Mouse (Mus musculus) heart, postnatal 10 days (tissue): Measurements from ENCODE around the gene Gsto2. TPM values are rescaled to one million over a fixed set of nuclear protein-coding genes. Genes with fewer than 3 reads are reported as not detected.

Experiments used
- DNase-seq, 2 experiments: peaks; one replicate each; pipeline ENCODE4 v3.0.0; 2021
- intact Hi-C: fragments of 180-260 bp; cut with DNase I; formaldehyde crosslinking; loops from one replicate; pipeline ENCODE4 v1.15.1; 2025
- total RNA-seq, 2 experiments: library from RNA; stranded (reverse); gene quantifications; 2 replicates each; pipeline ENCODE4 v1.2.3; 2021

The Gsto2 gene
- total RNA-seq, 2 experiments from 2014 or later, result 1.8 to 2.6 TPM

DNA sequence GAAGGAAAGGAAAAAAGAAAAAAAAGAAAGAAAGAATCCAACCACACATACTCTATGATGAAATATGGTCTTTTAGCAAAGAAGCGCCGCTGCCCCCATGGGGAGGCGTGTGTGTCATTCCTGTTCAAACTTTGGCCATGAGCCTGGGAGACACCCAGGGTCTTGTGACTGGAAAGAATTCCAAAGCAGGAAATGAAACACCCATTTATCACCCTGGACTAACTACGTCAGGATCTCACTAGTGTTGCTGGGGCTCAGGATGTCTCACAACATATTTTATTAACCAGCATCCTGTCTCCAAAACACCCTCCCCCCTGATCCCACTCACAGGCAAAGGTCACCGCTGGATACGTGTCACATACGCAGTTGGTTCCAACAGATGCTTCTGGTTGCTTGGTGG lies 21.3 kb downstream of the Gsto2 start:
- intact Hi-C loops, result loop anchor here (2.0 kb wide), 1 partner anchor 32 kb away; the partner anchor contains the start of genes Cfap43 and Itprip
- peak; percentile 67 to 68 for DNase-seq

DNA sequence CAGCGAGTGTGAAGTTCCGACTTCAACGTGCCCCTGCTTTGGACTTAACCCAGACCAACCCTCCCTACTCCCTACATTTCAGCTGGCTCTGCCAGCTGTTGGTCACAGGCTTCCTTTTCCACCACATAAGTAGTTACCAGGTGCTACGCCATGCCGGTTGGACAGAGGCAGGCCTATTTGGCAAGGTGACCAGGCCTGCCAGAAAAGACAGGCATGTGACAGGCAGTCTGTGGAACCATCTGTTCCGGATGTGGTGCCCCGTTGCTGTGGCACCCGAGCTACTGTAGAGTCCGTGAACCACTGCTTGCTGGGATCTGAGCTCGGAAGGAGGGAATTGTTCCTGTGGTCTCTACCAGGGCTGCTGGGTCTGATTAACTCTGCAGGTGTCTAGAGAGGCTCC lies 22.1 kb downstream of the Gsto2 start:
- peak; percentile 48 to 62 for DNase-seq
- intact Hi-C loops, result loop anchor here (2.0 kb wide), 1 partner anchor 31 kb away; the partner anchor contains the start of genes Cfap43 and Itprip

DNA sequence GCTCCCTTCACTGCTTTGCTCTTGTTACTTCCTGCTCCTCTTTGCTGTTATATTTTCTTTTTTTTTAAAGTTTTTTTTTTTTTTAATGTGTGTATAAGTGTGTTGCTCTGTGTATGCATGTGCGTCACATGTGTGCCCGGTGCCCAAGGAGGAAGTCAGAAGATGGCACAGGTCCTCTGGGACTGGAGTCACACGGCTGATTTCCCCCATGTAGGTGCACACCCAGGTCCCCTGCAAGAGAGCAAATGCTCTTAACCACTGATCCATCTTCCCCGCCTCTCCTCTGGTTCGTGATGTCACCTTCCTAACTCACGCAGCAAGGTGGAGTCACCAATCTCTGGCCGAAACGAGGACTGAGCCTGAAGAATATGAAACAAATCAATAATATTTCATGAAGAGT lies 22.7 kb downstream of the Gsto2 start:
- DNase-seq, result no peak
- intact Hi-C loops, result no loop called here

DNA sequence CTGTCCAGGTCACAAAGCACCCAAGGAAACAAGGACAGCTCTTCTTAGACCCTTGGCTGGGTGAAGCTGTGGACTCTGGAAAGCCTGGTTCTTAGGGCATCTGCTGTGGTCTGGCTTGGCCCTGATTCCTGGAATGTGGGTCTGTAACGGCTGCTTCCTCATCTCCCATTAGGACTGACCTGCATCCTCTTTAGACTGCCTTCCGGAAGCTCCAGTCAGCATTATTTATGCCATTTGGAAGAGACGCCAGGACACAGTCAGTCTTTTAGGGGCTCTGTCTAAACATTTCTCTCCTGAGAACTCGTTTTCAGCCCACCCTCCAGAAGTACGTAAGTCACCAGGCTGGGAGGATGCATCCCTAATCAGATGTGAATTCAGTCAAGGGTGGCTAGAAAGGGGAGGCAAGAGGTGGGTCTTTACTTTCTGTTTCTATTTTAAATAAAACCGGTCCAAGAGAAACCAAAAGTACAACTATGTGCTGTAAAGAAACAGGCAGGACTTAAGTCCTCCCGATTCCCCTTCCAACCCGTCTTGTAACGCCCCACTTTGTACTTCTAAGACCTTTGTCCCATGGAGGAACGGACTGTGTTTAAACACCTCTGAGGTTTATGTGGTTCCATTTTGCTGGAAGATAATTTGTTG lies 25.3 kb downstream of the Gsto2 start:
- intact Hi-C loops, result no loop called here
- no peak for DNase-seq

DNA sequence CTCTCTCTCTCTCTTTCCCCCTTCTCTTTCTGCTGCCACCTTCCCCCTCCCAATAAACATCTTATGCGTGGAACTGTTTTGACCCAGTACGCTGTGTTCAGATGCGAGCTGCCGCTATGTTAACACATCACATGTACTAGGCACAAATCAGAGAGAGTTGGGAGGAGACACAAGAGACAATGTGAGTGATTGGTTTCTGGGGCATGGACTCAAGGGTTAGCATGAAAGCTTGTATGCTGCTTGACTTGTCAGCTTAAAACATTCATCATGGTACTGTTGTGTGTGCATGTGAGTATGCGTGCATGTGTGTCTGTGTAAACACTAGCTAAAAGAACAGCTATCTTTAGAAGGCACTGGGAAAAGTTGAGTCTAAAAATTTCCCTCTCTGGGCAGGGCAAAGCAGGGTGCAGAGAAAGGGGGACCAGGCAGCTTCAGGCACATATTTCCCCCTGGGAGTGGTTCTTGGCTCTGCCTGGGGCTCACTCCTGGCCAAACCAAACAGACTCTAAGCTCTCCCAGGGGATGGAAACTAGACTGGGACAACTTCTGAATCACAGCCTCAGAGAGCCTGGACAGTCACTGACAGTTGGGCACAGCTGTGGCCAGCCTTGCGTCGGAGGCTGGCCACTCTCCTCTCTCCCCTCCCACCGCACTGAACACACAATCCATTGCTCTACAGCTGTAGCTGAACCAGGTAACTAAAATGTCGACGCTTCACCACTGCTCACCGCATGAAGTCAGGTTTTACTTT lies 26.4 kb downstream of the Gsto2 start:
- peak; percentile 66 to 73 for DNase-seq
- intact Hi-C loops, result no loop called here

DNA sequence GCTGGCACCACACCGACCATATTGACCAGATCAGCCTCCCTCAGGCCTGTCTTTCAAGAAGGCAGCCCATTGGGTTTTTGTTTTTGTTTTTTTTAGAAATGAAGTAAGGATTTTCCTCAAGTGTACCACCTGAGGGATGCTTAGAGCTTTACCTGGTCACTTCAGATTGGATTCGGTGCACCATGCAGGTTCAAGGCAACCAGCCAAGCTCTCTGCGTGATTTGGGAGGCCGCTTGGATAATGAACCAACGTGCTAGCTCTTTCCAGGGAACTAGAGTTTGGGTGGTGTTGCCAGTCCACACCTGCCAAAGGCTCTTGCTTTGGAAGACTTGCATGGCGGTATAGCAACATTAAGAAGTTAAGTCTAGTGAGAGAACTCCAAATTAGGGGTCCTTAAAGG lies 27.8 kb downstream of the Gsto2 start:
- no peak for DNase-seq
- intact Hi-C loops, result no loop called here

DNA sequence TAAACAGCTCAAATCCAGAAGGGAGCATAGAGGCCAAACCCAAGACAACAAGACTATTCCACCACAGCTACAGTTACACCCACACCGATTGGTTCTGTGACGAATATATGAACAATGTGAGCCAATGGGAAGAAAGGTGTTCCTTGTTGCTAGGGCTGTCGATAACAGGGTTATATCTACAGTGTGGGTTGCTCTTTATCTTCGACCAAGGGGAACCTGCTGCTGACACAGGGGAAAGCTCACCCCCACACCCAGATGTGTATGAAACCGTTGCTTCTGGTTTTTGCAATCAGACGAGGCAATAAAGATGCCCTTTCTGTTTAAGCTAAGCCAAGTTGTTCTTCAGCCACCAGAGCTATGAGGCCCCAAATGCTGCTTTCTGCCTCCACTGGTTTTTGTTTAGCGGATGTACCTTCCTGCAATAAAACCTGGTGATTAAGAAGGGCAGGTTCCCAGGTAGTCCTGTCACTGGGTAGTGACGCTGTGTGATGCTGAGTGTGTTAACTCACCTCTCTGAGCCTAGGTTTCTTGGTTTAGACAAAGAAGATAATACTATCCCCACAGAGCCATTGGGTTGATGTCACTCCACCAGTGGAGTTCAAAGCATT lies 33.2 kb downstream of the Gsto2 start:
- intact Hi-C loops, result no loop called here
- no peak for DNase-seq

DNA sequence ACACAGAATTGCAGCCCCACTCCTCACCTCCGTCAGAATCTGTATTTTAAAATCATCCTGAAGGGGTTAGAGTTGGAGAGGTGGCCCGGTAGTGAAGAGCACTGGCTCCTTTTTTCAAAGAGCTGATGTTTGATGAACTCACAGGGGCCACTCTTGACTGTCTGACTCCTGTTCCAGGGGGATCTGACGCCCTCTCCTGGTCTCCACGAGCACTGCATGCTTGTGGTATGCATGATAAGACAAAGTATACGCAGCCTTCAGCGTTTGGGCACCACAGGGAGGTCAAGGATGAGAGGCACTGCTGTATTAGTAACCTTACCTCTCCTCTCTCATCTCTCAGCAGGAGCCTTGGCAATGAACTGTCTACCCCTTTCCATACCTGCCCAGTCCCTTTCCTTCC lies 34.7 kb downstream of the Gsto2 start:
- DNase-seq, result no peak
- intact Hi-C loops, result no loop called here

DNA sequence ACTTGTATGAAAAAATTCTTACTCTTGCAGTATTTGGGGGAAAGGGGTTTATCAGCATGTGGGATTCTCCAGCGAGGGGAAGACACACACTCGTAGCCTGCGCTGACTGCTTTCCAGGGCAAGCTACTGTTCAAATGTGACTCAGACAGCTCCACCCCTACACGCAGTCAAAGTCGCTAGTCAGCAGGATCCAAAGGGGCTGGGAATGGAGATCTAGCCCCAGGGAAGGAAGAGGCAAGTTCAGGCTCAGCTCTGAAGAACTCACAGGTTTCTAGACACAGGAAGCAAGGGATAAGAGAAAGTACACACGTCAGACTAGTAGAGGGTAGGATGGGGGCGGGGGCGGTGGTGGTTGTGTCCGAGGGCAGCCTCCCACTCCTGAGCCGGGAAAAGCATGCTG lies 35.2 kb downstream of the Gsto2 start:
- intact Hi-C loops, result no loop called here

DNA sequence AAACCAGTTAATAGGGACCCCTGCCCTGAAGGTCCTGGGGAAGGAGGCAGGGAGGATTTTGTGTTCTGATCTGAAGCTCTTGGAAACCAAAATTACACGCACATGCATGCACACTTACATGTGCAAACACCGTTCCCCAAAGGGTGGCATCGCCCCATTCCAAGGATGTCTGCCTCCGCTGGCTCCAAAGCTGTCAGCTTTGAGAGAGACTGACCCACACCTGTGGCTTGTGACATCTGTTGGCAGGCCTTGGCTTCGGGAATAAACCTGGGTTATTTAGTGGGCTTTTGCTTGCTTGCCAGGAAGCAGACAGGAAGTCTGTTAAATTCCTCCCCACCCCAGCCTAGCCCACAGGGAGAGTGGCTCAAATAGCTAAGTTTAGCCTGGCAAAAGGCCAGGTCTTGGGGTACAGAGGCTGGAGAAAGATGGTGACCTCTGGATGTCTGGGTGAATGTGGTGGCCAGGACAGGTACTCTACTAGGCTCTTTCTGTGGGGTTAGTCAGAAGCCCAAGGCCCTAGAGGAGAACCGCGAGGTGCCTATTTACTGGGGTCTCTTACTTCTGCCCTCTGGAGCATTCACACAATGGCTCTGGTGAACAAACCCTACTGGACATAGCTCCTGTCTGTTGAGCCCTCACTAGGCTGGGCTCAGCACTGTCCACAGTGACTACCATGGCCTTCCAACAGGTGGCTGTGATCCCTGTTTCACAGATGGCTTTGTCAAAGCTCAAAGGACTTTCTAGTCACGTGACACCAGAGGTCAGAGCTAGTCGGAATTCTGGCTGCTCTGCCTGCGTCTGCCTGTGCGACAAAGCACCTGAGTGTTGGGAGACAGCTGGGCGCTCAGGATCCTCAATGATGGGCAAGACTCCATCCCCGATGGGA lies 37.2 kb downstream of the Gsto2 start:
- peak; percentile 65 to 66 for DNase-seq
- intact Hi-C loops, result loop anchor here (2.0 kb wide), 1 partner anchor 16 kb away; the partner anchor contains the start of genes Cfap43 and Itprip

More for the DNA sequence above, 35.2 kb downstream of the Gsto2 start:
- no peak for DNase-seq

DNA sequence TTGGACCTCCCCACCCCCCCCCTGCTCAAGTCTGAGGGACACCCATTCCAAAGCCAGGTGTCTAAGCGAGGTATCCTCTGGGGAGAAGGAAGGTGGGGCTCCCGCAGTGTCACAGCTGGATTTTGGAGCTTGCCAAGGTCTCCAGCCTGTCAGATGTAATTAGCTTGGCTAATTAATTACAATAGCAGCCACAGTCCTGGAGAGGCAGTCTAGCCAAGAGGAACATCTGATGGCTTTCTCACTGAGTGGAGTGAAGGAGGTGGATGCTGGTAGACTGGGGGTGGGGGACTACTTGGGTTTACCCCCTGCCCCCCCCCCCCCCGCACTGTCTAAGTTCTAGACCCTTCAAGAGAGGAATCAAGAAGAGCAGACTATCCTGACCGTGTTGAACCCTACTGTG lies 38.3 kb downstream of the Gsto2 start:
- DNase-seq, result no peak
- intact Hi-C loops, result loop anchor here (2.0 kb wide), 1 partner anchor 15 kb away; the partner anchor contains the start of genes Cfap43 and Itprip

DNA sequence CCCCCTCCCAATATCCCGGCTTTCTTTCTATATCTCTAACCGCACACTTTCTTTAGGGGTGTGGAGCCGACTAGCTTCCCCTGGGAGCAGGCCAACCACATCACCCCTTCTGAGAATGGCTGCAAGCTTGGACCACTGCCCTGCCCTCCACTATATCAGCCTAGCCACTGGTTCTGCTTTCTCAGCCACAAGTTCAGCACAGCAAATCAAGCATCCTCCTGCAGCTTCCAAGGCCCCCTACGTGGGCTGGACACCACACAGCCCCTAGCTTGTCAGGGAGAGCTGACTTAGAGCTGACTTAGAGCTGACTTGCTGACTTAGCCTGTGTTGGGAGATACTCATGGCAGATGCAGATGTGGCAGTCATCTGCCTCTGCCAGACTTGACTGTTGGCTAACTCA lies 39.7 kb downstream of the Gsto2 start:
- no peak for DNase-seq
- intact Hi-C loops, result no loop called here

DNA sequence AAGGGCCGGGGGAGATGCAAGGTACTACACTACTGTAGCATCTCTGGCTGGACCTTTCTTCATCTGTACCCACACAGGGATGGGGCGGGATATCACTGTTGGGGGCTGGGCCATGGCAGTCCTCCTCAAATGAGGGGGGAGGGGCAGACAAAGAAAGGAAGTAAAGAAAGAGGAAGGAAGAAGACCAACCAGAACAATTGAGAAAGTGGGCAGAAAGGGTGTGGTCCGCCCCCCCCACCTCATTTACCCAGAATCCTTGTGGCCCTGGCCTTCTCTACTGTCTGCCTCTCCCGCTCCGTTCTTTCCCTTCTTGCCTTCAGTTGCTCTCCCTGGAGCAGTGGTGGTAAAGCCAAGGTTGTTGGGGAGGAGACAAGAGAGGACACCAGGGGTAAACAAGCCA lies 40.3 kb downstream of the Gsto2 start:
- intact Hi-C loops, result no loop called here
- DNase-seq, result no peak

DNA sequence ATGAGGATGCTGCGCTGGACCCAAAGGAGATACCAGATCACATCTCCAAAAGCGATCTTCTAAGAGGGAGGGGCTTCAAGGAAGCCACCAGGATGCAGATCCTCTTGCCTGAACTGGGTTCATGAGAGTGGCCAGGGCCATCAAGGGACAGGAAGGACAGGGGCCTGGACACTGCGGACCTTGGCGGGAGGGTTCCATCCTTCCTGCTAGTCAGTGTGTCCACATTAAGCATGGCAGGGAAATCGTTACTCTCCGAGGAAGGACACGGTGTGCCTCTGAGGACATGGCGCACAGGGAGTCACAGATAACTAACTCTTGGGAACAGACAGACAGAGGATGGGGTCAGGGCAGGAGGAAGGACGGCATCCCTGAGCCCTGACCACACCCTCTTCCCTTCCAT lies 42.3 kb downstream of the Gsto2 start:
- intact Hi-C loops, result no loop called here
- no peak for DNase-seq

DNA sequence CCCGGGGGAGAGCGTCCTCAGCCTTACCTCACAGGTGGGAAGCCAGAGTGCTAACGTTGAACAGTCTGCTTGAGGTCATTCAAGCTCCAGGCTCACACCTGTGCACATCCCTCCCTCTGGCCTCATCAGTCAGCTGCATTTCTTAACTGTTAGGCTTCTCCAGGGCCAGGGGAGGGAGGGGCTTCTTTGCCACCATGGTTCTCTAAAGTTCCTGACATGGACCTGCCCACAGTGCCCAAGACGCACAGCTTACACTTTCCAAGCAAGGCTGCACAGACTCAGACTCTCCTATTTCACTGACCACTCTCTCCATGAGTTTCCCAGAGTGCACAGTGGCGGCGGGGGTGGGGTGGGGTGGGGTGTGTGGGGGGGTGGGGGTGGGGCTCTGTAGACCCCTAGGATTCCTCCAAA lies 43.6 kb downstream of the Gsto2 start:
- intact Hi-C loops, result no loop called here
- no peak for DNase-seq

DNA sequence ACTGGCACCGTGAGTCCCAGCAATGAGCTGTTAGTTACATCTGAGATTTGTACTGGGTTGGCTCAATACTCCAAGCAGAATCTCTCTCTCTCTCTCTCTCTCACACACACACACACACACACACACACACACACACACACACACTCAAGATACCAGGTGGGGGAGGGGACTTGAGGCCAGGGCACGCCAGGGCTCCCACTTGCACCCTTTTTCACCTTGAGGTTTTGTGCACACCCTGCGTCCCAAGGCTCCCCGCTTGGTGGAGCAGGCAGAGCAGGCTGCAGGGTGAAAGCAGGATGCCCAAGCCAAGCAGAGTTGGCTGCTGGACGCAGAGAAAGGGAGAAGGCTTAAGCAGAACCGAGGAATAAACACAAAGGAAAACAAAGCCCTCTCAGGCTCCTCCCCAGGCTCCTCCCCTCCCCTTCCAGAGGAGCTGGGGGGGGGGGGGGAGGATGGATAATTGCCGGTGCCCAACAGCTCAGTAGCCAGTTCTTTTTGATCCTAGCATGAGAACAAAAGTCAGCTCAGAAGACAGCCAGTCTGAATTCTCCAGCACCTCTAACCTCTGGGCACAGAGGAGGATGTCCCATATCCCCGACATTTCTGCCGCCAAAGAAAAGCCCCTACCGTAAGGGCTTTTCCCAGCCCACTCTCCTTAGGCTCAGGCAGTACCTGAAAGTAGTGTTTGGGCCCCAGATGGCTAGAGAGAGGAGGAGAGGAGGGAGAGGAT lies 44.2 kb downstream of the Gsto2 start:
- intact Hi-C loops, result no loop called here
- peak; percentile 44 to 48 for DNase-seq

DNA sequence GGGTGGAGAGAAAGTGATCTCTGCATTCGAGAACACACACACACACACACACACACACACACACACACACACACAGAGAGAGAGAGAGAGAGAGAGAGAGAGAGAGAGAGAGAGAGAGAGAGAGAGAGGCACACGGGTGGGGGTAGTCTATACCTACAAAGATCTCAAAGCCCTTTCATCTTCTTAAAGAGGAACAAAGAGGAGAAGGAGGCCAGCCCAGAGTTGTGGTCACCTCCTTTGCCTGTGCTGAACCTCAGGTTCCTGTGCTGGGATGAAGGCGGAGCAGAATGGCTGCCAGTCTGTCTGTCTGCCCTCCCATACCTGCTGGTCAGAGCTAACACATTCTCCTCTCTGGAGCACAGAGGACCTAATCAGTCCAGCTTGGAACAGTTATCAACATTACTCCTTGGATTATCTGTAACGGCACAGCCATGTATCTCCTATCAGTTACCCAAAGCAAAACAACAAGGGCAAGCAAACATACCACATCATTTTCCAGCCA lies 44.8 kb downstream of the Gsto2 start:
- intact Hi-C loops, result no loop called here
- DNase-seq, result no peak

DNA sequence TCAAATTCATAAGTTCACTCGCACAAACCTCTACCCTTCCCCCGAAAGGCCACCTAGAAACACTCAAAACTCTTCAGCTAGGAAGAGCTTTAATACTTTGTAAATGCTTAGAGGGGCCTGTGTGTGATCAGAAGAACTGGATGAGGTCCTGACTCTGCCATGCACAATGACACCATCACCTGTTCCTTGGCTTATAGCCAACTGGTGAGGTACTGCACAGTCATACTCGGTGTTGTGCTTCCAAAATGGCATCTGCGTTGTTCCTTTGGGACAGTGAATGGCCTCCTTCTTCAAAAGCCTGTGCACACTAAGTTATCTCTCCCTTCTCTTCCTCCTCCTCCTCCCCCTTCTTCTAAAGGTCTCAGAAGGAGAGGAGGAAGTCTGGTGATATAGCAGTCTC lies 45.4 kb downstream of the Gsto2 start:
- no peak for DNase-seq
- intact Hi-C loops, result no loop called here

DNA sequence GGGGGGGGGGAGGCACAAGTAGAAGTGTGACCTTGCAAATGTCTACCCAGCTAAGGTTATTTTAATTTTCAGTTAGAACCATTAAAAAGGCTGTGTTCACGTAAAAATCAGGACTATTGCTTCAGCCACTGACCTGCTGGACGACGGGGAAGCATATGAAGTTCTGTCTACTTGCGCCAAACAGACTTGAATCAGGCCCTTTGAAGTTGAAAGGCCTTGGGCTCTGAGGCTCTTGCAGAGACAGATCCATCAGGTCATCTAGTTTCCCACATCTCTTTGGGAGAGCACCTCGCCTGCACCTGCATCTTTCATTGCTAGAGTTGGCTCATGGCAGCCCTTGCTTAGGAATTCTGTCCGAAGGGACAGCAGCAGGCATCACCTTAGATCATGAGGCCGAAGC lies 48.0 kb downstream of the Gsto2 start:
- intact Hi-C loops, result no loop called here

DNA sequence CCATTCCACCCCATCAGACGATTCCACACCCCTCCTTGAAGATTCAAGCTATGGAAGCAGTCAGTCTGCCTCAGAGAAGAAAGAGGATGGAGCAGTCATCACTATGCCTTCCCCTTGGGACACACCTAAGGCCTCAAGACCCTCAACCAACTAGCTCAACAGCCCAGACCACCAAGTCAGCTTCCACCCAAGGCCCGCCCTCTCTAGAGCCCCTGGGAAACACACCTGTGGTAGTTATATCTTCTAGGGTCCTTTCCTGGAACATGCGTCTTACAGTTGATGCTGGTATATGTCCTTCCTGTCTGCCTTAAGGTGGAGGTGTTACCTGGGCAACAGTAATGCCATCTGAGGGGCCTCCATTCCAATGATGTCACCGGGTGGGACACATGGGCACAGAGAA lies 48.9 kb downstream of the Gsto2 start:
- intact Hi-C loops, result no loop called here
- no peak for DNase-seq

More for the DNA sequence above, 48.0 kb downstream of the Gsto2 start:
- DNase-seq, result no peak
